Mouse (Mus musculus) forebrain, embryonic 10.5 days (tissue): Measurements from ENCODE around the gene Usp47. TPM values are rescaled to one million over a fixed set of nuclear protein-coding genes. Genes with fewer than 3 reads are reported as not detected.
A peak's percentile ranks its signal among the peaks of the same experiment; 100 is the strongest.

Source experiments
- DNase-seq: peaks from one replicate; pipeline ENCODE4 v3.0.0-alpha.2; 2017; ENCODE audit warnings: low spot score; ENCODE audit errors: extremely low spot score
- H3K27ac ChIP-seq: fragments of 300-500 bp; sonication (generic); 2 replicates; pipeline ENCODE4 v1.5.1; 2016; ENCODE audit warnings: mild to moderate bottlenecking
- H3K27me3 ChIP-seq: fragments of 300-500 bp; sonication (generic); 2 replicates; pipeline ENCODE4 v1.6.1; 2016; ENCODE audit warnings: mild to moderate bottlenecking; ENCODE audit not compliant: poor library complexity, severe bottlenecking
- H3K36me3 ChIP-seq: fragments of 300-500 bp; sonication (generic); replicated peaks from 2 replicates; pipeline ENCODE4 v1.6.1; 2016; ENCODE audit warnings: mild to moderate bottlenecking, moderate library complexity
- H3K4me1 ChIP-seq: fragments of 300-500 bp; sonication (generic); 2 replicates; pipeline ENCODE4 v1.6.1; 2016
- H3K4me3 ChIP-seq: fragments of 300-500 bp; sonication (generic); 2 replicates; pipeline ENCODE4 v1.5.1; 2016; ENCODE audit warnings: mild to moderate bottlenecking, moderate library complexity
- H3K9me3 ChIP-seq: fragments of 300-500 bp; sonication (generic); 2 replicates; pipeline ENCODE4 v1.6.1; 2016; ENCODE audit warnings: mild to moderate bottlenecking, moderate library complexity
- WGBS: fragments of 180-500 bp; shearing (Covaris S2); methylation state at CpG from one replicate; pipeline ENCODE4 v1.1.7; 2016; 5-methylcytosine and 5-hydroxymethylcytosine counted together
- polyA plus RNA-seq: library from polyadenylated mRNA; unstranded; fragments of >200 nt; fragmentation: Nextera tagmentation; extraction: Ambion mirVana; gene quantifications from 2 replicates; pipeline ENCODE4 v1.2.1, GENCODE M21; 2016

Usp47 gene
- polyA plus RNA-seq, 1 experiment from 2014 or later: 86.0 TPM

DNA sequence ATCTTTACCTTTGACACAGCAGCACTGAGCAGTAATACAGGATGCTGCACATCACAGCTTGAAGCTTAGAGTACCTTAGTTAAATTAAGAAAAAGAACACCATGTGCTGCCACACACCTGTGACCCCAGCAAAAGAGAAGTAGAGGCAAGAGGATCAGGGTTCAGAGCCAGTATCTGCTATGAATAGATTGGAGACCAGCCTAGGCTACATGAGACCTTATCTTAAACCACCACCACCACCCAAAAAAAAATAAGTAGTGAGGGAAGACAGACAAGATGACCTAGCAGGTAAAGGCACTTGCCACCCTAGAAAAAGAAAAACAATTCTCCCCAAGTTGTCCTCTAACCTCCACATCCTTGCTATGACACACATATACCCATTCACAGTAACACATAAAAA is 85.5 kb downstream of the Usp47 start:
- H3K36me3 ChIP-seq: peaks cover 93% of the 10 kb centered on the region

DNA sequence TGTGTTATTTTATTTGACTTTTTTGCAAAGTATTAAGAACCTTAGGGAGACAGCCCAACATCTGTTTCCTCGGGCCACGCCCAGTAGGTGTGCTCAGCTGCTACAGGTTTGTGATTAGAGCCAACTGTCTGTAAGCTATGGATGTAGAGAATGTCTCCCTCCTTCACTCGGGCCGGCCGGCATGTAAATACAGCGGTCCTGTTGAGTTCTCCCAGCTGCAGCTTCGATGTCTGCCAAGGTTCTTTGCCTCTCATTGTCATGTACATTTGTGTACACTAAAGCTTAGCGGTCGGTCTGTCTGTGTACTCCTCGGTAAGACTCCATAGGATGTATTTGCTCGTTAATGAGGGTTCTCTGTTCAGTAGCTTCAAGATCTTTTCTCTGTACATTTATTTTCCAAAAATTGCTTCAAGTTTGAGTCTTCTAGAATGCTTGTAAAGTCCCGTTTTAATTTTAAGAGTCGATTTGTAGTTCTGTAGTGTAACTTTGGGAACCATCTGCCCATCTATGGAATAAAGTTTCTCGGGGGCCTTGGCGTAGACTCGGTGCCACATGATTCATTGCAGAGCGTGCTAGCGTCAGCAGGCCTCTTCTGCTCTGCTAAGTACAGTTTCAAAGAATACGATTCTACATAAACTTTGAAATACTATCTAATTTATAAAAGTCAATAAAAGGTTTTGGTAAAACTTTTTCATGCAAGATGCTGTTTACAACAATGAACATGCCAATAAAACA is 87.5 kb downstream of the Usp47 start:
- H3K9me3 ChIP-seq: no peaks in the 10 kb centered on the region
- no peaks in the 10 kb centered on the region for H3K4me1 ChIP-seq
- no peak for DNase-seq
- WGBS: 94% methylated on average over 19 of the region's 19 CpGs
- no peak overlapping the region for H3K4me3 ChIP-seq
- H3K27ac ChIP-seq: no peak overlapping the region
- peaks cover 78% of the 10 kb centered on the region for H3K36me3 ChIP-seq
- H3K27me3 ChIP-seq: no peaks in the 10 kb centered on the region

More for the DNA sequence above, 85.5 kb downstream of the Usp47 start:
- H3K9me3 ChIP-seq: no peaks in the 10 kb centered on the region
- H3K27me3 ChIP-seq: no peaks in the 10 kb centered on the region
- H3K4me1 ChIP-seq: no peaks in the 10 kb centered on the region
- no peak overlapping the region for H3K27ac ChIP-seq
- H3K4me3 ChIP-seq: no peak overlapping the region
- DNase-seq: no peak

DNA sequence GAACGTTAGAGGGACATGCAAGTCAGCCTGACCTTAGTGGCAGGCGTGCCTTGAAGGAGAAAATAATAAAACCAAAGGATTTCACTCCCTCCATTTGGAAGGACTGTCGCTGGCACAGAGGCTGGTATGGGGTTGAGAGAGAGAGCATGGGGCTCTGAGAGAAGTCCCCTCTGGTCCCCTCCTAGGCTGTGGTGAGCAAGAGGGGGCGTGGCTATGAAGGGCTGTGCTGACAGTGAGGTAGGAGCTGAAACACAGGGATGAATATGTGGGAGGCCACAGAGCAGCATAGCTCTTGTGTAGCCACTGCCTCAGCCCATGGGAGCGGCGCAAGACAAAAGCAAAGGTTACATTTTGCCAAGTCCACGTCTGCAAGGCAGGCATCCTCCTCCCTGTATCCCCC is 94.2 kb downstream of the Usp47 start:
- WGBS: 90% methylated on average over 7 of the region's 7 CpGs
- H3K27me3 ChIP-seq: no peaks in the 10 kb centered on the region
- DNase-seq: no peak
- H3K36me3 ChIP-seq: peaks cover 25% of the 10 kb centered on the region
- H3K4me1 ChIP-seq: peaks cover 29% of the 10 kb centered on the region
- H3K4me3 ChIP-seq: no peak overlapping the region
- no peak overlapping the region for H3K27ac ChIP-seq
- H3K9me3 ChIP-seq: no peaks in the 10 kb centered on the region

DNA sequence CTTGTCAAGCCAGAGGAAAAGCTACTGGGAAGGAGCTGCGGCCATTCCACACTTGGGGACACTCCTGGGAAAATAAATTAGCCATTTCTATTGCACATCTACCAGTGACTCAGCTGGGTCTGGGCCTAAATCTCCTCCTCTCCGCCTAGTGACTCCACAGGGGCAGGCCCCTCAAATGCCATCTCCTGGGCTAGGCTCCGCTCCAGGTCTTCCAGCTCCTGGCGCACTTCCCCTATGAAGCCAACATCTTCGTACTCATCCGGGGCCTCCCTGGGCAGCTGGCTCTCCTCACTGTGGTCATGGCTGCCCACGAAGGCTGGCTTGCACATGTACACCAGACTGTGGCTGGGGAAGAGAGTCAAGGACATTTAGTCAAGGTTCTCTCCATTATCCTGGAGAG is 94.8 kb downstream of the Usp47 start:
- Histone ChIP-seq H3K4me1 (peaks cover 29% of the 10 kb centered on the region), H3K9me3 (no peaks in the 10 kb centered on the region), H3K36me3 (peaks cover 21% of the 10 kb centered on the region), H3K27me3 (no peaks in the 10 kb centered on the region), H3K4me3 (no peak overlapping the region), H3K27ac (no peak overlapping the region)
- WGBS: 93% methylated on average over 7 of the region's 7 CpGs
- no peak for DNase-seq

DNA sequence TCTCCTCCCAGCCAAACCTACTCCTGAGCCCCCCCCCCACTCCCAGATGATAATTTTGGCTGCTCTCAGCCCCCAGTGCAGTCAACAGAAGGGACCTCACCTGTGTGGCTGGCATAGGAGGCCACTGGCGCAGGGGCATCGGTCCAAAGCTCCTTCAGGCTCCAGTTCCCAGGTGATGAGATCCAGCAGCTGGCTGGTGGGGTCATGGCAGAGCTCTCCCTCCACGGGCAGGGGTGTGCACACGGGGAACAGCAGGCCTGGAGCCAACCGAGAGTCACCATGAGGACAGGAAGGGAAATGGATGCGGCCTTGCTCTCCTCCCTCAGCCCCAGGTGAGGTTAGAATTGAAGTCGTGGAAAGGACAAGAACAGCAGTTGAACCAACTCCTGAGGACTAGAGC is 95.9 kb downstream of the Usp47 start:
- Histone ChIP-seq H3K27ac (no peak overlapping the region), H3K4me1 (peaks cover 34% of the 10 kb centered on the region), H3K4me3 (no peak overlapping the region), H3K9me3 (no peaks in the 10 kb centered on the region), H3K36me3 (peaks cover 14% of the 10 kb centered on the region; the same call in 1 of the 2 replicates), H3K27me3 (no peaks in the 10 kb centered on the region)
- DNase-seq: no peak
- 87% methylated on average over 7 of the region's 7 CpGs for WGBS

DNA sequence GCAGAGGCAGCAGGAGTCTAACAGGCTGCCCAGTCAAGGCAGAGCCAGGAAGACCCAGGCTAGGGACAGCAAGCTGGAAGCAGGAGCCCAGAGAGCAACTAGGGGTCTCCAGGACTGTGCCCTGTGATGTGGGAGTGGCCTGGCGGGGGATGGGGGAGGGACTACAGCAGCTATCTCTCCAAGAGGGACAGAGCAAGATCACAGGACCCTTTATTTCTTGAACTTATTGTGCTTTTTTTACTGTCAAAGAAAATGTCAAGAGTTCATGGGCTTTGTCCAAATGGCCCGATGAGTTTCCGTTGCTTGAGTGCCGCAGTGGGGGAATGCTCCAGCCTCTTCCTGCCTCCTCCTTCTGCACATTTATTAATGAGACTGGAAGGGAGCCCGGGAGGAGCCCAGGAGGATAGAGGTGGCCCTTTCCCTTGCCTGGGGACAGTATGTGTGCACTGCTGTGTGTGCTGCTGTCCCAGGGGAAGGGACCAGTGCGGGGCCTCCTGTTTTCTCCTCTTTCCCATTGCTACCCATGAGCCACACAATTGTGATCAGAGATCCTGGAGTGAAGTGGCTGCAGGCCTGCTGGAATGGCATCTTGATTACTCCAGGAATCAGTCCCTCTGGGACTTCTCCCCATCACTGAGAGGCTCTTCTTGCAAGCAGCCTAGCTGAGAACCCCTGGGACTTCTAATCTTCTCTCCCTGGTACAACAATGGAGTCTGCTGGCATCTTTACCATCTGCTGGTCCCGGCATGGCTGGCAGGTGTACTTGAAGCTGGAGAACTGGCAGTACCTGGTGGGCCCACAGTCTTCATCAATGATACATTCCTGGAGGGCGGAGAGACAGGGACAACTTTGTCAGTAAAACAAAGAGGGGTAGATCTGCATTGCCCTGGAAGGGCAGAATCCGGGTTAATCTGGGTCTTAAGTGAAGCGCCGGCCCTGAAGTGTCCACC is 97.8 kb downstream of the Usp47 start:
- H3K36me3 ChIP-seq: peaks cover 11% of the 10 kb centered on the region; the same call in 1 of the 2 replicates
- no peak for DNase-seq
- WGBS: 76% methylated on average over 11 of the region's 11 CpGs
- H3K27me3 ChIP-seq: no peaks in the 10 kb centered on the region
- peak overlapping the region; percentile 62 for H3K27ac ChIP-seq
- no peak overlapping the region for H3K4me3 ChIP-seq
- no peaks in the 10 kb centered on the region for H3K9me3 ChIP-seq
- peaks cover 36% of the 10 kb centered on the region for H3K4me1 ChIP-seq

DNA sequence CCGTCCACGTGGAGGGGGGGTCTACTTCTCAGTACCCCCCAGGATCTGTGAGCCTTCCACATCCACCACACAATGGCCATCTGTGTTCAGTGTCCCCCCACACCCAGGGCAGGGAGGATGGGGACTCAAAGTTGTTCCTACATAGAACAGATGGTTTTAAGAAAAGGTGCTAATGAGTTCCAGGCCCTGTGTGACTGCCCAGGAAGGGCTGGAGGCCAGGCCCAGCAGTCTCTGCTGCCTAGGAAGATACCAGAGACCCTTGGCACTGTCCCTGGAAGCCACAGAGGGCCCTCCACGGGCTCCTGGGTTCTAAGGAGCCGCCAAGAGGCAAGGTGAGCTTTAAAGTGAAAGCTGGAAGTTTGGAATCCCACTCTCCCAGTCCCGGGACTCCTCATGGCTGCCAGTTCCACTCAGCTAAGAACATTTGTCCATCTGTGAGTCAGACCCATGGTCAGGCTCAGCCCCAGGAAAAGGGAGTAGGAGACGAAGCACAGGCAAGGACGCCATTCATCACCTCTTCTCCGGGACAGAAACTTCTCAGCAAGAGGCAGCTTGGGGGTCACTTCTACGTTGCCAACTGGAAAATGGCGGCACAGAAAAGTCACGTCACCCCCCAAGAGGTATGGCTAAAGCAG is 98.7 kb downstream of the Usp47 start:
- no peak overlapping the region for H3K4me3 ChIP-seq
- H3K36me3 ChIP-seq: peaks cover 11% of the 10 kb centered on the region; the same call in 1 of the 2 replicates
- H3K9me3 ChIP-seq: no peaks in the 10 kb centered on the region
- H3K27me3 ChIP-seq: no peaks in the 10 kb centered on the region
- DNase-seq: no peak
- H3K4me1 ChIP-seq: peaks cover 37% of the 10 kb centered on the region
- H3K27ac ChIP-seq: peak overlapping the region; percentile 62
- WGBS: 84% methylated on average over 11 of the region's 11 CpGs

DNA sequence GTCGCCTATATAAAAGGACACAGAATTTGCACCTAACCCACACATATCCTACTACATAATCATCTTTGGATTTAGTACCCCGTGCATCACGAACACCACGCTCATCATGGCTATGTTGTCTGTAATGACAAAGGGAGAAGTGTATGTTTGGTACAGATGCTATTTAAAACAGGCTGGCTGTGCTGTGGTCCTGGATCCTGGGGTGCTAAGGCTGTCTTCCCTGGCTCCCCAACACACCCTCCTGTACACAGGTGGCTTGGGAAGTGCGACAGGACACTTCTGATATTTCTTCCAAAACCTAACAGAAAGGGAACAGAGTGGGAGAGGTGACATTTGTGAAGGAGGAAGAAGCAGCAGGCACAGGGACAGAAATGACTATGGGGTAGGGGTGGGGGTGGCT is 100.3 kb downstream of the Usp47 start:
- H3K27ac ChIP-seq: no peak overlapping the region
- no peak overlapping the region for H3K4me3 ChIP-seq
- no peak for DNase-seq
- WGBS: 92% methylated on average over 5 of the region's 5 CpGs
- H3K9me3 ChIP-seq: no peaks in the 10 kb centered on the region
- H3K27me3 ChIP-seq: no peaks in the 10 kb centered on the region
- peaks cover 7% of the 10 kb centered on the region; the same call in 1 of the 2 replicates for H3K36me3 ChIP-seq
- H3K4me1 ChIP-seq: peaks cover 48% of the 10 kb centered on the region

DNA sequence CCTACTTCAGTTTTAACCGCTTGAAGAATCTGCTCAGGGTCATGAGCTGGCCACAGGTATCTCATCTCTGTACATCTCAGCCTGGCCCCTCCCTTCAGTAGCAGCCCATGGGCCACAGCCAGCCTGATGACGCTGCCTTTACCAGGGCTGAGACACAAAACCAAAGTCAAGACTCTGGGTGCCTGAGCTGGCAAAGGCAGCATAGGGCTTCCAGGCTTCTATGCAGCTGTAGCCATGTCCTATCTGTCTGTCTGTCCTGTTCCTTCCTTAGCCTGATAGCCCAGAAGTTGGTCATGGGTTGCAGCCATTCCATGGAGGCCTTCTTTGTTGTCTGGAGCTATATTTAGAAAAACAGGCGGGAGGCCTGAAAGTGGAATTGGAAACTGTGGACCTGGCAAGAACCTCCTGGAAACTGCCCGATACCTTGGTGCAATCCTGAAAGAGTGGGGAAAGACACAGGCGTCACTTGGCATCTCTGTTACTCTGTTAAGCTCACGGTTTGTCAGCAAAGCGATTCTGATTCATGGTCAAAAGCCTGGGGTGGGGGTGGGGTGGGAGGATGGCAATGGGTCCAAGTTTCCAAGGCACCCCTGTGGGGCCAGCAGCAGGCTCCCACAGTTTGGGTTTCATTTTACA is 102.4 kb downstream of the Usp47 start:
- no peaks in the 10 kb centered on the region for H3K9me3 ChIP-seq
- H3K36me3 ChIP-seq: peaks cover 1% of the 10 kb centered on the region; the same call in 1 of the 2 replicates
- H3K4me3 ChIP-seq: no peak overlapping the region
- DNase-seq: no peak
- 96% methylated on average over 7 of the region's 7 CpGs for WGBS
- no peaks in the 10 kb centered on the region for H3K27me3 ChIP-seq
- no peak overlapping the region for H3K27ac ChIP-seq
- peaks cover 38% of the 10 kb centered on the region for H3K4me1 ChIP-seq

DNA sequence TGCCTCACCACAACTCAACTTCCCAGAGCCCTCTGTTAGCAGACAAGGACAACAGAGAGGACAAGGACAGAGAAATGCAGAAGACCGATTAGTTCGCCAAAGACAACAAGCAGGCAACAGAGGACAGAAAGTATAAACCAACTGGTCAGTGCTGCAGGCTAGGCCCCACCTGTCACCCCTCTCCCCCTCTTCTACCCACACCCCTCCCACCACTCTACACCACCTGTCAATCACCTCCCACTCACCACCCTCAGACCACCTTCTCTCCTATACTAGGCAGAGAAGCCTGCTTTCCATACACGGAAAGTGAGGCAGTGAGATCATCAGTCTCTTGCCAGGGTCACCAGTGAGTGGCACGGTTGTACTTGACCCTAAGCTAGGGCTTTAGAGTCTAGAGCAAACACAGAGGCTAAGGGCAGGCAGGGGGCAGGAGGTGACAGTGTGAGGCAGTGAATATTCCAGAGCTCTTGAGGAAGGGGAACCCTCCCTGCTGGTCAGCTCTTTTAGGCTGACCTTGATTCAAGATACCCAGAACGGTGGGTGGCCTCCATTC is 103.9 kb downstream of the Usp47 start:
- Histone ChIP-seq H3K4me1 (peaks cover 30% of the 10 kb centered on the region), H3K36me3 (no peaks in the 10 kb centered on the region), H3K27me3 (no peaks in the 10 kb centered on the region), H3K4me3 (no peak overlapping the region), H3K27ac (no peak overlapping the region), H3K9me3 (no peaks in the 10 kb centered on the region)
- WGBS: 85% methylated on average over 5 of the region's 5 CpGs
- no peak for DNase-seq

DNA sequence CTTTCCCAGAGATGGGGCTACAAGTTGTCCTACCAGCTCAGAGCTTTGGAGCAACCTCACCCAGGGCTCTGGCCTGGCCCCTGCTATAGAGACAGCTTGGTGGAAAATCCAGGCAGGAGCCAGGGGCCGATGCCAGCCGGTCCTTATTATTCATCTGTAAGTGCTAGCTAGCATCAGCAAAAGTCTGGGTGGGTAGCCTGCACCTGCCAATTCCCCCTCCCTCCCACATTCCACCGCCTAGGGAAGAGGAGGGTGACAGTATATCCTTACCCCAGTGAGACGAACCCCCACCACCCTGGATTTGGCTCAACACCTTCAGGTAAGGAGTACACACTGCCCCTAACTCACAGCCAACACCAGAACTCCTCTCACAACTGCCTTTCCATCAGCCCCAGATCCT is 104.7 kb downstream of the Usp47 start:
- Histone ChIP-seq H3K27ac (peak overlapping the region; percentile 35; the same call in 1 of the 2 replicates), H3K36me3 (no peaks in the 10 kb centered on the region)
- WGBS: 88% methylated on average over 4 of the region's 4 CpGs

DNA sequence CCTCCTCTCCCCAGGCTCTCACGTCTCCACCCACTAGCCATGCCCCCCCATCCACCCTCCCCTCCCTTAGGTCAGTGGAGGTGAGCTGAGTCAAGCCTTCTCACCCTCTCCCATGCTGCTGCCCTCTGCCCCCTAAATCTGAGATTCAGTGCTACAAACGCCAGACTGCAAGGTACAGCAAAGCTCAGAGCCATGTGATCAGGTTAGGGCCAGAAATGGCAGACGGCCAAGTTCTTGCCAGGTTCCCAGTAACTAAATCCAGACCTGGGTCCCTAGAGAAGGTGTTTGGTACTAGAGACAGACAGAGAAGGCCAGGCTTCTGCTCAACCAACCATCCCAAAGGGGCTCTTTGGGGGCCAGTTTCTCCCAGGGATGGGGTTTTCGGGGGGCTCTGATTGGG is 105.5 kb downstream of the Usp47 start:
- Histone ChIP-seq H3K36me3 (no peaks in the 10 kb centered on the region), H3K27ac (peak overlapping the region; percentile 11; the same call in 1 of the 2 replicates), H3K4me3 (no peak overlapping the region), H3K9me3 (no peaks in the 10 kb centered on the region), H3K4me1 (peaks cover 36% of the 10 kb centered on the region), H3K27me3 (no peaks in the 10 kb centered on the region)
- DNase-seq: no peak
- 79% methylated on average over 4 of the region's 4 CpGs for whole genome bisulfite sequencing

More for the DNA sequence above, 104.7 kb downstream of the Usp47 start:
- Histone ChIP-seq H3K9me3 (no peaks in the 10 kb centered on the region), H3K4me1 (peaks cover 37% of the 10 kb centered on the region), H3K4me3 (no peak overlapping the region), H3K27me3 (no peaks in the 10 kb centered on the region)
- DNase-seq: no peak
